In the genomic region with DNA sequence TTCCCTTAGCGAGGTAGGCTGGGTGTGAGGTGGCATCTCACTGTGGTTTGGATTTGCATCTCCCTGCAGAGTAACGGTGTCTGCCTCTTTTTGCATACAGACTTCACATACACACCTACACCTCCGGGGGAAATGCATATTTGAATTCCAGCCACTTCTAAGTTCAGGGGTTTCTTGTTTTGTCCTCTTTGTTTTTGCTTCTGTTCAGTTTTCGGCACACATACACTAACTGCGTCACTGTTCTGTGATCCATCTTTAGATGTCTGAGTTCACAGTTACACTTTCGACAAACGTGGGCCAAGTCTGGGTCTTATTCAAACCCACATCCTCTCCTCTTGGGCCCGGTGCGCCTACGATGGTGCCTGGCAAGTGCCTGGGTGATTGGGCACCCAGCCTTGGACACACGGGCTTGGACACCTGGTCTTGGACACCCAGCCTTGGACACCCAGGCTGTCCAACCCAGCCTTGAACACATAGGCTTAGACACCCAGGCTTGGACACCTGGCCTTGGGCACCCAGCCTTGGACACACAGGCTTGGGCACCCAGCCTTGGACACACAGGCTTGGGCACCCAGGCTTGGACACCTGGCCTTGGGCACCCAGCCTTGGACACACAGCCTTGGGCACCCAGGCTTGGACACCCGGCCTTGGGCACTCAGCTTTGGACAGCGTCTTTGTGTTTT, we compare ENCODE assay signal across 14 mouse cellular contexts. TPM values are rescaled to one million over a fixed set of nuclear protein-coding genes. Genes with fewer than 3 reads are reported as not detected.
DNase-seq lines count a peak whose midpoint lies in the region; ATAC-seq and TF ChIP-seq lines count a peak whose summit lies in the region.
"Had no signal": no experiment of that assay in that cellular context is flagged by ENCODE, and none has a peak within 500 bp of the region (broad histone marks: within the 10 kb centered on the region; RNA-seq: fewer than 3 reads in every experiment).

No protein-coding gene starts in this region.

- ATAC-seq in monocyte, adult 5-6 weeks (replicated peaks; ENCODE audit: insufficient number of reproducible peaks, low FRiP score, low TSS enrichment, poor library complexity, severe bottlenecking): peak; percentile 62
- ATAC-seq in forebrain, postnatal 0 days: no peak

- 82% methylated on average over 13 of the region's 13 CpGs for WGBS in forebrain, postnatal 0 days

- H3K9me3 ChIP-seq in forebrain, postnatal 0 days (ENCODE audit: low read length): no peaks in the 10 kb centered on the region
- H3K9me3 ChIP-seq: heart, embryonic 12.5 days; hindbrain, embryonic 15.5 days; kidney, embryonic 15.5 days; lung, embryonic 15.5 days; midbrain, embryonic 10.5 days; neural tube, embryonic 15.5 days had no signal

- H3K9ac ChIP-seq in forebrain, postnatal 0 days: no peak overlapping the region
- H3K9ac ChIP-seq: heart, embryonic 12.5 days; hindbrain, embryonic 15.5 days; kidney, embryonic 15.5 days; lung, embryonic 15.5 days; neural tube, embryonic 15.5 days had no signal

- peak; percentile 60 to 63 for DNase-seq in spleen, adult 18-20 months
- no peak for DNase-seq in spleen, postnatal 4 days (ENCODE audit: low spot score in 2 of 2)
- peak; percentile 89 for DNase-seq in T-cell, adult 2 months (ENCODE audit: low spot score)
- DNase-seq in thymus, postnatal 36 days: peak; percentile 66 to 80
- no peak for DNase-seq in heart, adult 11 months
- DNase-seq in kidney, postnatal 25 days: no peak
- no peak for DNase-seq in forebrain, postnatal 0 days

- no peak for TF ChIP-seq CTCF in forebrain, postnatal 0 days (IDR thresholded peaks at IDR 0.05; ENCODE audit: low read depth)

- no peak overlapping the region for H3K27ac ChIP-seq in forebrain, postnatal 0 days (ENCODE audit: low read depth, low read length)
- H3K27ac ChIP-seq: hindbrain, embryonic 15.5 days; kidney, embryonic 15.5 days; lung, embryonic 15.5 days; midbrain, embryonic 10.5 days; neural tube, embryonic 15.5 days had no signal

- H3K4me3 ChIP-seq in forebrain, postnatal 0 days (ENCODE audit: low read depth, low read length): no peak overlapping the region
- H3K4me3 ChIP-seq: heart, embryonic 12.5 days; hindbrain, embryonic 15.5 days; kidney, embryonic 15.5 days; lung, embryonic 15.5 days; midbrain, embryonic 10.5 days; neural tube, embryonic 15.5 days had no signal

- no peak overlapping the region for H3K4me2 ChIP-seq in forebrain, postnatal 0 days (ENCODE audit: low read depth)
- H3K4me2 ChIP-seq: heart, embryonic 12.5 days; hindbrain, embryonic 15.5 days; kidney, embryonic 15.5 days; lung, embryonic 15.5 days; neural tube, embryonic 15.5 days had no signal

- no peaks in the 10 kb centered on the region for H3K27me3 ChIP-seq in forebrain, postnatal 0 days (ENCODE audit: insufficient read depth, low read length)
- H3K27me3 ChIP-seq: hindbrain, embryonic 15.5 days; lung, embryonic 15.5 days had no signal

- H3K4me1 ChIP-seq in forebrain, postnatal 0 days (ENCODE audit: insufficient read depth): no peaks in the 10 kb centered on the region

- H3K36me3 ChIP-seq in forebrain, postnatal 0 days (ENCODE audit: insufficient read depth): no peaks in the 10 kb centered on the region
- H3K36me3 ChIP-seq: heart, embryonic 12.5 days; hindbrain, embryonic 15.5 days; kidney, embryonic 15.5 days; lung, embryonic 15.5 days; midbrain, embryonic 10.5 days; neural tube, embryonic 15.5 days had no signal

RNA-seq across cellular contexts. Expression of a gene that starts 51.2 kb away (rescaled TPM):
- total RNA-seq in monocyte, adult 5-6 weeks (2017): 62.7 to 74.2 TPM (median 74.1 TPM) in 3 replicates
- 13.9 and 15.5 TPM in 2 replicates for total RNA-seq in forebrain, postnatal 0 days (2014; rRNA removed)
- polyA plus RNA-seq in forebrain, postnatal 0 days (2015; fragmentation: Nextera tagmentation; extraction: Ambion mirVana): 33.9 and 39.3 TPM in 2 replicates

Comparison
In these comparisons a context has a peak if more than half of its experiments do, and no peak if none do; other contexts are left out.
1. DNase-seq: peak in spleen, adult 18-20 months (2 of 2), T-cell, adult 2 months (single experiment) and thymus, postnatal 36 days (2 of 2); none in spleen, postnatal 4 days (0 of 2), heart, adult 11 months (single experiment), kidney, postnatal 25 days (0 of 2) and forebrain, postnatal 0 days (single experiment).